Mouse (Mus musculus) left cerebral cortex, postnatal 14 days (tissue): ENCODE data around the gene Ccdc159. TPM values are rescaled to one million over a fixed set of nuclear protein-coding genes. Genes with fewer than 3 reads are reported as not detected.
A peak's percentile ranks its signal among the peaks of the same experiment; 100 is the strongest.

Experiments used
- DNase-seq, 2 experiments: peaks; one replicate each; pipeline ENCODE4 v3.0.0; 2021 to 2022; ENCODE audit warnings: low spot score in 2 of 2, mixed read lengths in 1 of 2
- intact Hi-C: fragments of 180-260 bp; cut with DNase I; formaldehyde crosslinking; loops from one replicate; pipeline ENCODE4 v1.15.1; 2025
- total RNA-seq, 2 experiments: library from RNA; stranded (reverse); gene quantifications; 2 replicates each; pipeline ENCODE4 v1.2.3; 2021

Gene Ccdc159
- total RNA-seq, 2 experiments from 2014 or later, result 12.5 to 14.7 TPM

- DNase-seq, result peak; percentile 100
- intact Hi-C loops, result loop anchor here (2.0 kb wide), 1 partner anchor 19 kb away; the partner anchor contains the start of gene Plppr2
These were observed 28.5 kb downstream of the Ccdc159 start, which contains the start of gene Swsap1 for GRCm38 (mm10) chr9:21955570-21956281. TSS of gene Swsap1 (plus strand) at chr9:21955755.

- intact Hi-C loops, result no loop called here
- DNase-seq, result no peak
These were observed 31.1 kb downstream of the Ccdc159 start for GRCm38 (mm10) chr9:21958372-21958771.

- intact Hi-C loops, result no loop called here
- DNase-seq, result no peak
These were observed 32.0 kb downstream of the Ccdc159 start for GRCm38 (mm10) chr9:21959244-21959643.

GRCm38 (mm10) chr9:21960135-21960534, 32.9 kb downstream of the Ccdc159 start:
- intact Hi-C loops, result loop anchor here (5.0 kb wide), 1 partner anchor 42 kb away; the partner anchor contains the start of genes Ccdc151 and Prkcsh
- no peak for DNase-seq

- intact Hi-C loops, result loop anchor here (5.0 kb wide), 1 partner anchor 42 kb away; the partner anchor contains the start of genes Ccdc151 and Prkcsh
- DNase-seq, result no peak
These were observed 33.4 kb downstream of the Ccdc159 start for GRCm38 (mm10) chr9:21960558-21961208.

- intact Hi-C loops, result loop anchor here (5.0 kb wide), 1 partner anchor 41 kb away; the partner anchor contains the start of genes Ccdc151 and Prkcsh
- no peak for DNase-seq
These were observed 34.2 kb downstream of the Ccdc159 start for GRCm38 (mm10) chr9:21961366-21961980.

GRCm38 (mm10) chr9:21962010-21962409, 34.7 kb downstream of the Ccdc159 start:
- intact Hi-C loops, result loop anchor here (5.0 kb wide), 1 partner anchor 40 kb away; the partner anchor contains the start of genes Ccdc151 and Prkcsh
- no peak for DNase-seq

GRCm38 (mm10) chr9:21962416-21963059, 35.3 kb downstream of the Ccdc159 start:
- intact Hi-C loops, result loop anchor here (5.0 kb wide), 1 partner anchor 40 kb away; the partner anchor contains the start of genes Ccdc151 and Prkcsh
- peak; percentile 76 for DNase-seq

GRCm38 (mm10) chr9:21963417-21963816, 36.1 kb downstream of the Ccdc159 start, which contains the start of gene Epor:
TSS of gene Epor (minus strand) at chr9:21963506.
- DNase-seq, result no peak
- intact Hi-C loops, result loop anchor here (5.0 kb wide), 1 partner anchor 39 kb away; the partner anchor contains the start of genes Ccdc151 and Prkcsh

GRCm38 (mm10) chr9:21968883-21969282, 41.6 kb downstream of the Ccdc159 start:
- intact Hi-C loops, result no loop called here
- no peak for DNase-seq

GRCm38 (mm10) chr9:21969304-21969703, 42.0 kb downstream of the Ccdc159 start:
- intact Hi-C loops, result no loop called here
- DNase-seq, result no peak

GRCm38 (mm10) chr9:21976626-21977175, 49.4 kb downstream of the Ccdc159 start:
- intact Hi-C loops, result no loop called here
- DNase-seq, result no peak

GRCm38 (mm10) chr9:21977331-21977730, 50.1 kb downstream of the Ccdc159 start:
- intact Hi-C loops, result no loop called here
- no peak for DNase-seq

GRCm38 (mm10) chr9:21977972-21978371, 50.7 kb downstream of the Ccdc159 start:
- no peak for DNase-seq
- intact Hi-C loops, result no loop called here

- DNase-seq, result no peak
- intact Hi-C loops, result no loop called here
These were observed 51.3 kb downstream of the Ccdc159 start for GRCm38 (mm10) chr9:21978398-21979128.

- no peak for DNase-seq
- intact Hi-C loops, result loop anchor here (10.0 kb wide), 1 partner anchor 161 kb away; no protein-coding TSS in a partner anchor
These were observed 56.6 kb downstream of the Ccdc159 start for GRCm38 (mm10) chr9:21983911-21984310.
